Mouse (Mus musculus): ENCODE results near the gene Nptxr.

The Nptxr gene

GRCm38 (mm10) chr15:79804352-79805071 is at the start of gene Nptxr:
TSS of gene Nptxr (minus strand) at chr15:79804766.
- peak; percentile 81 to 83 for DNase-seq (ENCODE audit: low spot score in 2 of 2)

- no peak for DNase-seq (ENCODE audit: low spot score in 2 of 2)
These were observed 45.6 kb upstream of the Nptxr start for GRCm38 (mm10) chr15:79850143-79850542.

GRCm38 (mm10) chr15:79847100-79847499 is 42.5 kb upstream of the Nptxr start:
- DNase-seq (ENCODE audit: low spot score in 2 of 2) = peak; percentile 53 to 56

GRCm38 (mm10) chr15:79845986-79846385 is 41.4 kb upstream of the Nptxr start:
- DNase-seq (ENCODE audit: low spot score in 2 of 2) = no peak

- DNase-seq (ENCODE audit: low spot score in 2 of 2) = no peak
These were observed 38.4 kb upstream of the Nptxr start for GRCm38 (mm10) chr15:79842985-79843384.

GRCm38 (mm10) chr15:79840281-79840680 is 35.7 kb upstream of the Nptxr start:
- no peak for DNase-seq (ENCODE audit: low spot score in 2 of 2)

- no peak for DNase-seq (ENCODE audit: low spot score in 2 of 2)
These were observed 30.3 kb upstream of the Nptxr start for GRCm38 (mm10) chr15:79834881-79835260.

- peak; percentile 99 for DNase-seq (ENCODE audit: low spot score in 2 of 2)
These were observed 29.7 kb upstream of the Nptxr start, which contains the start of the genes Npcd and Cbx6 for GRCm38 (mm10) chr15:79834130-79834880. TSS of gene Npcd (minus strand) at chr15:79834237. TSS of gene Cbx6 (minus strand) at chr15:79834688.

- DNase-seq (ENCODE audit: low spot score in 2 of 2) = peak; percentile 66 to 72
These were observed 28.9 kb upstream of the Nptxr start for GRCm38 (mm10) chr15:79833251-79834050.

GRCm38 (mm10) chr15:79832064-79832900 is 27.7 kb upstream of the Nptxr start:
- DNase-seq (ENCODE audit: low spot score in 2 of 2) = peak; percentile 87 to 88

- peak; percentile 83 to 85 for DNase-seq (ENCODE audit: low spot score in 2 of 2)
These were observed 25.8 kb upstream of the Nptxr start for GRCm38 (mm10) chr15:79830388-79830787.

GRCm38 (mm10) chr15:79829431-79829830 is 24.9 kb upstream of the Nptxr start:
- DNase-seq (ENCODE audit: low spot score in 2 of 2) = no peak

GRCm38 (mm10) chr15:79828366-79829035 is 23.9 kb upstream of the Nptxr start:
- peak; percentile 54 to 57 for DNase-seq (ENCODE audit: low spot score in 2 of 2)

GRCm38 (mm10) chr15:79827778-79828210 is 23.2 kb upstream of the Nptxr start:
- no peak for DNase-seq (ENCODE audit: low spot score in 2 of 2)

GRCm38 (mm10) chr15:79827061-79827777 is 22.7 kb upstream of the Nptxr start:
- DNase-seq (ENCODE audit: low spot score in 2 of 2) = no peak

GRCm38 (mm10) chr15:79826221-79826935 is 21.8 kb upstream of the Nptxr start:
- DNase-seq (ENCODE audit: low spot score in 2 of 2) = no peak

- no peak for DNase-seq (ENCODE audit: low spot score in 2 of 2)
These were observed 20.7 kb upstream of the Nptxr start for GRCm38 (mm10) chr15:79825146-79825825.

- peak in 1 of 2 experiments; percentile 55 for DNase-seq (ENCODE audit: low spot score in 2 of 2)
These were observed 19.2 kb upstream of the Nptxr start for GRCm38 (mm10) chr15:79823588-79824280.
